Mouse (Mus musculus) layer of hippocampus, postnatal 25 days (tissue): ENCODE results near the gene Rpf1. TPM values are rescaled to one million over a fixed set of nuclear protein-coding genes. Genes with fewer than 3 reads are reported as not detected.
A peak's percentile ranks its signal among the peaks of the same experiment; 100 is the strongest.

Source experiments
- DNase-seq, 2 experiments: peaks; one replicate each; pipeline ENCODE4 v3.0.0; 2022; ENCODE audit warnings: mixed read lengths in 2 of 2, low spot score in 1 of 2; ENCODE audit errors: extremely low spot score in 1 of 2
- total RNA-seq, 2 experiments: library from RNA; stranded (reverse); gene quantifications; 2 replicates each; pipeline ENCODE4 v1.2.3; 2021

Gene Rpf1
- total RNA-seq = 10 to 100 TPM; 14.6 to 17.5 TPM

DNA sequence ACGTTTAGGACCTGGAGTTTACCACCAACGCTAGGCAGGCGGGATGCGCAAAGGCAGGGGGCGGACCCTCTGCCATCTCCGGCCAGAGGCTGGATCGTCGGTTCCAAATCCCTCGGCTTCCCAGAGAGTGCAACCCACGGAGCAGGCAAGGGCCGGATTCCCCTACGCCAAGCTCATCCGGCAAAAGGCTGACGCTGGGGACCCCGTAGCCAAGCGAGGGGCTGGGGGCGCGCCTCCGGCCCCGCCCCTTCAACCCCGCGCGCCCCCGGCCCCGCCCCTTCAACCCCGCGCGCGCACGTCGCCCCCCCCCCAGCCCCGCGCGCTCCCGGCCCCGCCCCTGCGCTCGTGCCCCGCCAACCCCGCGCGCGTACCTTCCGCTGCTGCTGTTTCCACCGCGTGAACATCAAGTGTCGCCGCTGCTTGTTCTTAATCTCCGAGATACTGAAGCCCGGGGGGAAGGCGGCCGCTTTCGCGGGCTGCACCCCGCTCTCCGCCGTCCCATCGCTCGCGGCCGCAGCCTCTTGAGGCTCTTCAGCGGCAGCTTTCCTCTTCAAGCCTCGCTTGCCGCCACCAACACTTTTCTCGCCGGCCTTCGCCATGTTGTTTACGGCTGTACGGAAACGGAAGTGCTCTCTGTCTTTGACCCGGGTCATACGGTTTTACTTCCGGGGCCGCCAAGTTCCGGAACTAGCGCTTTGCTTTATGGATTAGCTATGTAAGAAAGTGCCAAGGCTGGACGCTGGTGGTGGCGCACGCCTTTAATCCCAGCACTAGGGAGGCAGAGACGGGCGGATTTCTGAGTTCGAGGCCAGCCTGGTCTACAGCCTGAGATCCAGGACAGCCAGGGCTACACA lies at the start of gene Rpf1:
Rpf1 (minus strand) TSS at position 632 of the 854 bp plus-strand sequence.
- peak; percentile 76 for DNase-seq

DNA sequence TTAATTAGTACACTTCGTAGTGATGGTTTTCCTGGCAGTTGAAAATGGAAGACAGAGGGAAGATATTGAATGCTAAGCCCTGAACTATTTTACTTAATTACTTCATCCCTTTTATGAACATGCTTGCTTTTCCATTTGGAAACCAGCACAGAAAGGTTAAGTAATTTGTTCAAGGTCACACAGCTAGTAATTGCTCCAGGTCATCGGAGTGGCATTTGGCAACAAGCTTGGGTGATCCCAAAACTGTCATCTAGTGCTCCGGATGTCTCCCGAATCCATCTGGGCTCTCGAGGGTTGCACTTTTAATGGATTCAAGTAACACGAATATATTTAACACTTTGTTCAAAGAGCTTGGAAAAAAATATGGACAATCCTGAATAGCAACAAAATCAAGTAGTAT lies 49.7 kb upstream of the Rpf1 start:
- DNase-seq = no peak

DNA sequence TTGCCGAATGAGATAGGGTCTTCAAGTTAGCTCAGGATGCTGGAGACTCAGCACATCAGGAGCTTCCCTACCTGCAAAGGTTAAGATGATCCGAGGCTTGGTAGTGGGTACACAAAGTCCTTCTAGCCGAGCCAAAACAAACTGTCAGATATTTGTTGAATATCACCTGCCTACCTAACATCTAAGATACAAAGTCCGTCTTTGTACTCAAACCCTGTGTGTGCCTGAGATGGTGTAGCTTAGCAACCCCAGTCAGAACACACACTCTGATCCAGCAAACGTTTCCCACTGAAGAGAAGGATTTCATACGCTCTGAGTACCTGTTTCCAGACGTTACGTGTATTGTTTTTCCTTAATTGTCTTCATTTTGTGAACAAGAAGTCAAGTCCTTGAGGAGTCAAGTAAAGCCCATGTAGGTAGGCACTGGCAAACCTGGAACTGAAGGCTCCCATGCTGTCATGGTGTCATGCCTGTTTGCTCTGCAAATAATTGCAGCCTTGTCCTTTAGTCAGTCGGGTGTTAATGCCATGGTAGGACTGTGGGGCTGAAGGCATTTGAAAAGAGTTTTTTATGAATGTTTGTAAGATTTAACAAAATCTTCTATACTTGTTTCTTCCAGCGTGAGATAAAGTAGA lies 49.0 kb upstream of the Rpf1 start, which contains the start of gene Uox:
Uox (plus strand) TSS at position 279 of the 635 bp plus-strand sequence.
- DNase-seq = no peak

DNA sequence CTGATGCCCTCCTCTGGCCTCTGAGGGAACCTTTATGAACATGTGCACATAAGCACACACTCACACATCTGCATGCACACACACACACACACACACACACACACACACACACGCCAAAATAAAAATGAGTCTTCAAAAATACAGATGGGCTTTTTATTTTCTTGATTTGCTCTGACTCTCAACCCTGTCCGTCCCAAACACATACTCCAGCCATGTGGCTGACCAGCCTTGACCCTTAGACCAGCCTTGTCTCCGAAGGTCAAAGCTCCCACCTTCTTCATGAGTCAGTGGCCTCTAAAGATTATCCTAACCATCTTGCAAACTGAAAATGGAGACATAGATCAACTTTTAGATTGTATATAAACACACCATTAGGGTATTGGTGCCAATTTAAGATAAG lies 48.4 kb upstream of the Rpf1 start:
- no peak for DNase-seq

DNA sequence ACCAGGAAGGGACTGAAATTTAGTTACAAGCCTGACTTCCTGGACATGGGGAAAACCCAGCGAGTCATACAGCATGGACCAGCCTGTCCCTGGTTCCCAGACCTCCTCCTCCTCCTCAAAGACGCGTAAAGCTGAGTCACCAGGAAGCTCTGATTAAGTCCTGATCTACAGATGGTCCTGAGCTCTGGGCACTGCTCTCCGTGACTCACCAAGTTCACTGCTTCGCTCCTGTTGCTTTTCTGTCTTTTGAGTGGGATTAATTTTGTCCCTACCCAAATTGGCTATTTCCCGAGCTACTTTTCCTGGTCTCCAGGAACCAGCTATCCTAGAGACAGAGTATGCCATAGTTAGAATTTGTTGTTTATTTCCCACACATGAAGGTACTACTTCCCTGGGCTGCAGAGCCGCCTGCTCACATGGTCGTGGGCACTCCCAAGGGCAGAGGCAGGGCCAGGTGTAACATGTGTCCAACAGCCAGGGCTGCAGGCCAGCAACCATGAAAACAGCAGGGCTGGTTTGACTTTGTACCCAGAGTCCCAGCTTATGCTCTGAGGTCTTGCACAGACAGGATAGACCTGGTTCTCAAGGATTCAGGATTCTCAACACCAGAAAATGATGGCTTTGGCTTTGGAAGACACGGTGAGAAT lies 46.8 kb upstream of the Rpf1 start:
- DNase-seq = no peak

DNA sequence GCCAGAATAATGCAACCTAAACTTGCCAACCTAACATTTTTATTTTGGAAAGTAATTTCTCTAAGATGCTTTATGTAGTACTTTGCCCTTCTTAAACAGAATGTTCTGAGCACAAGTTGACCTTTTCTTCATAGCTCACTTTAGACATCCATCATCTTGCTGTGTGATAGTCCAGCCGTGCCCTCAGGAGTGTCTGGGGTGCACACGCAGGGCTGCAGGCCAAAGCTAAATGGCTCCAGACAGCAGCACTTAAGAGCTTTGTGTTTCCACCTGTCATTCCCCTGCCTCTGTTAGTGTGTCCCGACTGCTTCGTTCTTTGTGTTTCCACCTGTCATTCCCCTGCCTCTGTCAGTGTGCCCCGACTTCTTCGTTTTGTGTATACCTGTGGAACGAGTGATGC lies 46.1 kb upstream of the Rpf1 start:
- DNase-seq = no peak

DNA sequence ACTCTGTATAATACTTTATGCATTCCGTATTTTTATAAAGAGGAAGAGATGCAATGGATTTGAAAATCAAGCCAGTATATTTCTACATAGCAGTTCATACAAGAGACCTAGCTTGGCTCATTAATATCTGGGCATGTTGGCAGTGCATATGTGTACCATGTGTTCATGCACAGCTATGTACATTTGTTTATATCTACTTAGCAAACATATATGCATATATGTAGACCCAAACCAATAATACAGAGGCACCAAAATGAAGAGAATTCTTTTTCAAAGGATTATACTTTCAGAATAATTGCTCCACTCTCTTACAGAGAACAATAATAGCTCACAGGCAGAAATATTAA lies 43.8 kb upstream of the Rpf1 start:
- DNase-seq = no peak

DNA sequence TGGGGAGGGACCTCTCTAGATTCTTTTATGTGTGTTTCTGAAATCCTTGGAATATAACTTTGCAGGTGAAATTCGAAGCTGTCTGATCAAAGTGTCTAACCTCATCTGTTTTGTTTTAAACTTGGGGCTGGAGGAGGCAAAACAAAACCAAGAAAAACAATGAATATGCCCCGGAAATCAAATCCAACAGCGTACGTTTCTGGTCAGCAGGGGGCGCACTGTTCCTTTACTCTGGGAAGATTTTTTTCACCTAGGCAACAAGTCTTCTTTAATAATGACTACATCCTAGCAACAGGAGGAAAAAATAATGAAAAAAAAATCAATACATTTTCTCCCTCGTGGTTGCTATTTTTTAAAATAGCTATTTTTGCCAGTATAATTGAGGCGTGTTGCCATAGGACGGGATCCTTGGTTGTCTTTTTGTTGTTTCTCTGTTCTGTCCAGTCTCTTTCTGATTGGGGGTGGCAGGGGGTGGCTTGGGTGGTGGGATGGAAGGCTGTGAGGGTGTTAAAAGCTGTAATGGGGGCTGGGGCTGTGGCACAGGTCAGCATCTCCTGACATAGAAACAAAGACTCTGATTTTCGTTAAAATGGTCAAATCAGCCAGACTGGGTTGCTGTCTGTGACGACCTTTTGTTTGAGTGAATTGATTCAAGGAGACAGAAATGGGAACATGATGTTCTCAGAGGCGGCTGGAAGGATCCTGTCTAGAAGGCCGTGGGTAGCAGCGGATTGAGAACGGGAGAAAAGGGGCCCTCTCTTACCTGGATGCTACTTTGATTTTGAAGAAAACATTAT lies 43.2 kb upstream of the Rpf1 start:
- peak; percentile 76 to 98 for DNase-seq

DNA sequence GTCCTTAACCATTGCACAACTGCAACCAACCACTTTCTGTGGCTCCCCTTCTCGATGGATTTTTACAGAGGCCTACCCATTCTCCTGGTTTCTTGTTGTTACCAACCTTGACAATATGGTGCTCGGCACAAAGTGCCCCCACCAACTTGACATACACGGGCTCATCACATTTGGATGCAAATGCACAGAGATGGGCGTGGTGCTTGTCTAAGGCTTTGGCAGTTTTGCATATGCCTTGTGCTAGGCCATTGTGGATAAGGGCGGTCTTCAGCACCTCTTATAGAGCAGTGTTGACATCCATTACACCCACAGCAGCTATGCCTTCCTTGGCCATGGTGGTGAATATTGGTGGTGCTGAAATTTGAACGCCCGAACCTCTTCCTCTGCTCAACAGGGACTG lies 41.7 kb upstream of the Rpf1 start:
- DNase-seq = no peak

DNA sequence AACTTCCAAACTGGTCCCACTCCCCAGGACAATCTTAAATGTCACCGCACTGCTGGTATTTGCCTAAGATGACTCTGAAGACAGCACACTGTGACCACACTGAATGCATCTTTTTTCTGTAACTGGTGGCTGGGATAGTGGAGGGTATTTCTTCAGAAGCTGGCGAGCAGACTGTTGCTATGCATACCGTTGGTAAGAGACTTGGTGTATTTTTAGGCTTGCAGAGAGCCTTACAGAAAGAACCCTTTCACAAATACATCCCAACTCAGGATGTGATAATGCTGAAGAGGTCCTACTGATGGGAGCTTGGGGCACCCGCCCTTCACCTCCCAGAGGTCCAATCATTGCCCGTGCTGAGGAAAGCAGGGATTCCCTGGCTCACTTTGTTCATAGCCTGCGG lies 36.3 kb upstream of the Rpf1 start:
- DNase-seq = no peak

DNA sequence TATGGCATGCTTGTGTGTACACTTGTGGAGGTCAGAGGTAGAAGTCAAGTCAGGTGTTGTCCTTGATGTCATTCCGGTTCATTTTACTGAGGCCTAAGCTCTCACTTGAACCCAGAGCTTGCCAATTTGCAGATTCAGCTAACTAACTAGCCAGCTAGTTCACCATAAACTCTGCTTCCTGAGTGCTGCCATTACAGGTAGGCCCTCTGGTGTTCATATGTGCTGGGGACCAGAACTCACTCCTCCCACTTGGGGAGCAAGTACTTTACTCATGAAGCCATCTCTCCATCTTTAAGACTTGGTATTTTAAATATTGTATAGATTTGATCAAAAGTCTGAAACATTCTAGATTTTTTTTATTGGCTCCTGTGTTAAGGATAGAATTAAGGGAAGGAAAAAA lies 35.3 kb upstream of the Rpf1 start:
- no peak for DNase-seq

DNA sequence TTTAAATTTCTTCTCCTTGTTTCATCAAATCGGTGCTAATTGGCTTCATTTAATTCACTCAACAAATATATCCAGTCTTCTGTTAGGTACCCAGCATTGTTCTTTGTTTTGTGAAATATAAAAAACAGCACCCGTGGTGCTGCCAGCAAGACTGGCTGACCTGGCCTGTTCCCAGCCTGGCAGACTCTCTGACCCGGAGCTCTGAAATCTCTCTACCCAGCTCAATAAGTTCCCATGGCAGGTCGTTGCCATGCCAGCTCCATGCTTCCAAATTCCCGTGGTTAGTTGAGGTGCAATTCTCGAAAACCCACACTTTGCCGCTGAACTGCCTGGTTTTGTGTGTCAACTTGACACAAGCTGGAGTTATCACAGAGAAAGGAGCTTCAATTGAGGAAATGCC lies 33.6 kb upstream of the Rpf1 start:
- no peak for DNase-seq

DNA sequence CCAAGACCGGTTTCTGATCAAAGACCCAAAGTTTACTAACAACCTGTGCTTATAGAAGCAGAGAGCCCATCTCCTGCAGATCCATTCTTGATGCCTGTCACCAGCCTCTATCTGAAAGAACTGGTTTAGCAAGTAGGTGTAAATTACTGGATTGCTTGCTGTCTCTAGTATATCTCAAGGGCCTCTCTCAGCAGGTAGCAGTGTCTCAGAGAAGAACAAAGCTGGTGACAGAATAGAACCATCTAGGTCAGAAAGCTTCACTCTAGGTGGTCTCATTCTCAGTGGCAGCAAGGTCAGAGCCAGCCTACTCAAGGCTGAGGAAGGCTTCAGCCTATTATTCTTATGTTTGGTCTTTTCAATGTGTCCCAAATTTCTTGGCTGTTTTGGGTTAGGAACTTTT lies 22.4 kb upstream of the Rpf1 start:
- no peak for DNase-seq

DNA sequence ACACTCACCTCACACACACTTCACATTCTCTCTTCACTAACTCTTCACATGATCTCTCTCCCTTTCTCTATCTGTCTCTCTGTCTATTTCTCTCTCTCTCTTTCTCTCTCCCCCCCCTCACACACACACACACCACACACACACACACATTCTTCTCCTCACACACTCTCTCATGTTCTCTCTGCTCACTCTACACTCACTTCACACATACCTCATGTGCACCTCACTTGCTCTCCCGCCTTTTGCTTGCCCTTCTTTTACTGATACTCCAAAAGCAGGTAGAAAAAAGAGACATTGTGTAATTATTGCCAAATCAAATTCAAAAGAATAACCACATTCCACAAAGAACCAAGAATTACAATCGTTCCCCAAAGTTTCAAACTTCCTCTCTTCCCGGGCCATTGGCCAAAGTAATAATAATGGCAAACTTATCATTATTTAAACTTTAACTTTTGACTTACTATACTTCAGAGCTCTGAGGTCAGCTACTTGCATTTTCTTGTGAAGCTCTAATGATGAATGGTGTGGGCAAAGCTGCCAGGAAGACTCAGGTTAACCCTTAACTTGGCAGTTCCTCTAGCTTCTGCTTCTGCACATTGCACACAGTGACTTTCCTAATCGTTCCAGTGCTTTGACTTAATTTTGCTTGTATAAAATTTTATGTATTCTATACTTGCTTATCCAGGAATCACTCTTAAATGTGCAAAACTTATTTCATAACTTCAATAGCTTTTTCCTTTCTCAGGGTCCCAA lies 19.5 kb upstream of the Rpf1 start:
- DNase-seq = no peak

DNA sequence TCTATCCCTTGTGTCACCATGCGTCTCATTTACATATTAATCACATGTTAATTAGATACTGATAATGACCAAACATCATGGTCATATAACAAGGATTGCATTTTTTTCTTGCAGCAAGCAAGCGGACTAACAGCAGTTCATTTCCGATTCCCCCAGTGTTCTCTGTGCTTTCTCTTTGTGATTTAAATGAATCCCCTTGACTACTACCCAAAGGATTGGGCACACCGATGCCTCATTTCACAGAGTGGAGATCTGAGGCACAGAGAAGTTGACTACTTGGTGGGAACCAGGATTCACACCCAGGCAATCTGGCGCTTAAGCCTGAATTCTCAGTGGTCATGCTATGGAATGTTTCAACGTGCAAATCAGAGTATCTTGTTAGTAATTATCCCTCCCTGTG lies 13.8 kb upstream of the Rpf1 start:
- no peak for DNase-seq

DNA sequence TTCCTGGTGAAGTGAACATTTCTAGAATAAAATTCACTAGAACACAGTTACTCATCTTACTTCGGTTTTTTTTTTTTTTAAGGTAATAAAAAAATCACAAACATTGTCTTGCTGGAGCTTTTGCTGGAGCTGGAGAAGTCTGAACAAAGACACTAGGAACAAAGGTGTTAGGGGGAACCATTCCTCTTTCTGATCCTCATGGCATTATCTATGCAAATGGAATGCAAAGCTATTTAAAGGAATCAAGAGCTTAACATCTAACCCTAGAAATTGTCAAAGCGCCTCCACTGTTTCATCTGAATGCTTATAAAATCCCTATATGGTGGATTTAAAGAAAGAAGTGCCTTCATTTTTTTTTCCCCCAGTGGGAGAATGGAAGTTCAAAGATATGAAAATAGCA lies 7.1 kb upstream of the Rpf1 start:
- no peak for DNase-seq

DNA sequence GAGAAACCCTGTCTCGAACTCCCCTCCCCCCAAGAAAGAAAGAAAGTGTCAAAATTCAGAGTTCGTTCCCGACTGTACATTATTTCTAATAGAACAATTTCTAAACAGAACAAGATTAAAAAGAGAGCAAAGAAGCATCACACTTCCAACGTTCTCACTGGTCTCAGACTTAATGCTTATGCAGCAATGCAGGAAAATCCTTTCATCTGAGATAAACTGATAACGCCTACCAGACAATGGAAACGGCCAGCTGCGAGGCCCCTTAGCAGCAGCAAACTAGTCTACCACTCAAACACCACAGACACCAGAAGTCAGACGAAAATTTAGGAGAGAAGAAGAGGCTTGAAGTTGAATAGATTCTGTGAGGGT lies 407 bp upstream of the Rpf1 start:
- no peak for DNase-seq

DNA sequence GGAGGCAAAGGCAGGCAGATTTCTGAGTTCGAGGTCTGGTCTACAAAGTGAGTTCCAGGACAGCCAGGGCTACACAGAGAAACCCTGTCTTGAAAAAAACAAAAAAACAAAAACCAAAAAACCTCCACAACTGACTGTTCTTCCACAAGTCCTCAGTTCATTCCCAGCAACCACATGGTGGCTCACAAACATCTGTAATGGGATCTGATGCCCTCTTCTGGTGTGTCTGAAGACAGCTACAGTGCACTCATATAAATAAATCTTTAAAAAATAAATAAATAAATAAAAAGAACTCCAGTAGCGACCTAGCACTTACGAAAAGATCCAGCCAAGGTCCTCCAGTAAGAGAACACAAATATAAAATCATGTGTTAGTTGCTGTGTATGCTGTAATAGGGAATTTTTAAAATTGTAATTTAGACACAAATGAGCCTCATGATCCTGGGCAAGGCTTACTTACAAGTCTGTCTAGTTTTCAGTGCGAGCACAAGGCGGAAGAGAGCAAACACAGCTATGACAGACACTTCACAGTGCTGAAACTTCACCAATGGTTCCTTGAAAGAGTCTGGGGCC lies 917 bp downstream of the Rpf1 start:
- DNase-seq = no peak

DNA sequence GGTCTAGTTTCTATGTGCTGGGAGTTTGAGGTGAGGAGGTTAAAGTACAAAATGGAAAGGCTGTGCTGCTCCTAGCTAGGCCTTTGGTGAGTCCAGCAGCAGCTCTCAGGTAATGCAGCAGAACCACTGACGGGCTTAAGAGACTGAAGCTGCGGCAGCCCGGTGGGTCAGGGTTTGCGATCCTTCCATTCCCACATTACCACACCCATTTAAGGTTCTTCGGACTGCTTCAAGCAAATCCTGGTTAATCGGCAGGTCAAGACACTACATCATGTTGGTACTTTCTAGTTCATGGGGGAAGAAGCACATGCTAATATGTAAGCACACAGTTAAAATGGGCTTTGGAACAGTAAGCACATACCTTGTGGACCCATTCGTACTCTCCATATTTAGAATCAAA lies 14.5 kb downstream of the Rpf1 start:
- DNase-seq = no peak

DNA sequence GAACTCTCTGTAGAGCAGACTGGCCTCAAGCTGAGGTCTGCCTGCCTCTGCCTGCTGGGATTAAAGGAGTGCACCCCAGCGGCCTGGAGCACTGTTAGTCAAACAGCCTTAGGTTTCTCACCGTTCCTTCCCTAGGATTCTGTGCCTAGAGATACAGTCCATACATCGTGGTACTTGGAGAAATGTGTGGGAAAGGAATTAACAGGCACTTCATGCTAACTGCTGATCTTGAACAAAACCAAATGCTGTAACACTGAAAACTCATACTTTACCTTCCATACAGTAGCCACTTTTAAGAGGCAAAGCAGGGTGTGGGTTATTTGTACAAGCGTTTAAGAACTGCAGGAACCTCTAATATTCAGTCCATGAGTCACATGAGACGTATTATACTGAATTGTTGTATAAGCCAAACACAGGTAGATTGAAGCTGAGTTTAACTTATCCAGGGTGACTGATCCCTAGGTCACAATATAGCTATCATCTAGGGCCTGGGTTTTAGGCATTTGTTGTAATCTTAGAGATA lies 19.6 kb downstream of the Rpf1 start:
- DNase-seq = no peak
